ENCODE assay signal across 8 mouse cellular contexts in genomic region chr4:55533196-55533802, GRCm38 (mm10). TPM values are rescaled to one million over a fixed set of nuclear protein-coding genes. Genes with fewer than 3 reads are reported as not detected.
DNase-seq lines count a peak whose midpoint lies in the region; ATAC-seq and TF ChIP-seq lines count a peak whose summit lies in the region.

No protein-coding gene starts in this region.

- peak overlapping the region; percentile 89 for H3K4me2 ChIP-seq in intestine, postnatal 0 days (replicated peaks; ENCODE audit: low read depth)
- peak overlapping the region; percentile 92 for H3K4me2 ChIP-seq in neural tube, embryonic 12.5 days (replicated peaks)

- 1% methylated on average over 21 of the region's 21 CpGs for WGBS in cerebellum, adult 2 months
- 4% methylated on average over 21 of the region's 21 CpGs for WGBS in intestine, postnatal 0 days
- WGBS in neural tube, embryonic 12.5 days: 1% methylated on average over 21 of the region's 21 CpGs

- no peak for TF ChIP-seq CTCF in cerebellum, adult 2 months (IDR thresholded peaks at IDR 0.05; ENCODE audit: borderline replicate concordance, insufficient read depth, low read depth, low read length)
- TF ChIP-seq CTCF in intestine, postnatal 0 days (IDR thresholded peaks at IDR 0.05; ENCODE audit: low read depth): no peak

- no peak; the same call in 1 of the 2 replicates for ATAC-seq in intestine, postnatal 0 days
- ATAC-seq in neural tube, embryonic 12.5 days (ENCODE audit: low FRiP score, low read depth): peak; percentile 8; the same call in 1 of the 2 replicates

- peak in 1 of 2 experiments; percentile 14 for DNase-seq in cerebellum, adult 2 months
- DNase-seq in cerebellum, adult 9-11 months: no peak
- DNase-seq in ovary, postnatal 10 days (ENCODE audit: low spot score): peak; percentile 40
- no peak for DNase-seq in ovary, adult 18-20 months (ENCODE audit: low spot score)
- DNase-seq in layer of hippocampus, postnatal 36 days: no peak
- DNase-seq in layer of hippocampus, adult 9-11 months: no peak

- H3K27me3 ChIP-seq in cerebellum, adult 2 months (ENCODE audit: control insufficient read depth, insufficient read depth, low read length): peaks cover 3% of the 10 kb centered on the region; the same call in 1 of the 2 replicates
- no peaks in the 10 kb centered on the region for H3K27me3 ChIP-seq in intestine, postnatal 0 days (replicated peaks; ENCODE audit: control insufficient read depth, insufficient read depth, low read length)
- H3K27me3 ChIP-seq in neural tube, embryonic 12.5 days (replicated peaks): peaks cover 30% of the 10 kb centered on the region

- peaks cover 10% of the 10 kb centered on the region; the same call in 1 of the 2 replicates for H3K36me3 ChIP-seq in intestine, postnatal 0 days (ENCODE audit: control insufficient read depth, insufficient read depth)
- no peaks in the 10 kb centered on the region for H3K36me3 ChIP-seq in neural tube, embryonic 12.5 days

- peak overlapping the region; percentile 80 for H3K9ac ChIP-seq in intestine, postnatal 0 days (ENCODE audit: low read depth, low read length)
- peak overlapping the region; percentile 65 for H3K9ac ChIP-seq in neural tube, embryonic 12.5 days

- H3K4me3 ChIP-seq in cerebellum, adult 2 months (replicated peaks; ENCODE audit: insufficient read depth, low read depth, low read length): peak overlapping the region; percentile 52
- peak overlapping the region; percentile 79 for H3K4me3 ChIP-seq in intestine, postnatal 0 days (ENCODE audit: low read depth, low read length)
- peak overlapping the region; percentile 59 for H3K4me3 ChIP-seq in neural tube, embryonic 12.5 days

- no peak overlapping the region for H3K27ac ChIP-seq in cerebellum, adult 2 months (ENCODE audit: insufficient read depth, low read length)
- H3K27ac ChIP-seq in intestine, postnatal 0 days (ENCODE audit: low read depth, low read length): peak overlapping the region; percentile 97
- H3K27ac ChIP-seq in neural tube, embryonic 12.5 days: peak overlapping the region; percentile 29; the same call in 1 of the 2 replicates

- TF ChIP-seq POLR2A in cerebellum, adult 2 months (IDR thresholded peaks at IDR 0.05; ENCODE audit: borderline replicate concordance, insufficient read depth, low read length): no peak

- no peaks in the 10 kb centered on the region for H3K9me3 ChIP-seq in intestine, postnatal 0 days (ENCODE audit: control insufficient read depth)
- no peaks in the 10 kb centered on the region for H3K9me3 ChIP-seq in neural tube, embryonic 12.5 days

- 0 out of 2 replicates have a peak, but pooled peaks cover 3% of the 10 kb centered on the region for H3K4me1 ChIP-seq in cerebellum, adult 2 months (ENCODE audit: control insufficient read depth, insufficient read depth, low read length)
- H3K4me1 ChIP-seq in intestine, postnatal 0 days (replicated peaks; ENCODE audit: control insufficient read depth, insufficient read depth, low read length): no peaks in the 10 kb centered on the region; the same call in 1 of the 2 replicates
- H3K4me1 ChIP-seq in neural tube, embryonic 12.5 days: peaks cover 21% of the 10 kb centered on the region

RNA-seq across cellular contexts. Expression of gene Klf4, which starts 1.0 kb away (rescaled TPM):
- 3.2 and 3.5 TPM in 2 replicates for polyA plus RNA-seq in cerebellum, adult 2 months (2012; rRNA removed)
- 23.6 and 28.4 TPM in 2 replicates for polyA plus RNA-seq in intestine, postnatal 0 days (2015; fragmentation: Nextera tagmentation; extraction: Ambion mirVana)
- 2.3 and 2.6 TPM in 2 replicates for polyA plus RNA-seq in neural tube, embryonic 12.5 days (2016; fragmentation: Nextera tagmentation; extraction: Ambion mirVana)
- total RNA-seq in layer of hippocampus, postnatal 36 days (2021): 1 to 10 TPM; 4.8 to 5.3 TPM
